Mouse (Mus musculus): ENCODE data around the gene Tssc4.

Gene Tssc4

DNA sequence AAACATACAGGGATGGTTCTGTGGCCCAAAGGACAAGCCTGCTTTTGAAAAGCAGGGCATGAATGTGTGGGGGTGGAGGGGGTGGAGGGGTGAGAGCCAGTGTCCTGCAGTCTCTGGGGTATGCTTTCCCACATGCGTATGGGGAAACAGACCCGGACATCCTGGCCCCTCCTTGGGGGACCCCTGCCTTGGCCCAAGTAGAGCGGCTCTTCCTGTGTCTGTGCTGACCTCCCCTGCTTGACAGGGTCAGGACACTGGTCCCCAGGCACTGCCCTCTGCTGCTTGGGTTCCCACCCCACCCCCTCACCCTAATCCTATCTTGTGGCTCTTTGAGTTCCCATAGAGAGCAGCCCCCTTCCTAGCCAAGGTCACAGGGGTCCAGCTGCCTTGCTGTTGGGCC lies 40.6 kb downstream of the Tssc4 start:
- no peak for DNase-seq (ENCODE audit: low read depth, low spot score)

DNA sequence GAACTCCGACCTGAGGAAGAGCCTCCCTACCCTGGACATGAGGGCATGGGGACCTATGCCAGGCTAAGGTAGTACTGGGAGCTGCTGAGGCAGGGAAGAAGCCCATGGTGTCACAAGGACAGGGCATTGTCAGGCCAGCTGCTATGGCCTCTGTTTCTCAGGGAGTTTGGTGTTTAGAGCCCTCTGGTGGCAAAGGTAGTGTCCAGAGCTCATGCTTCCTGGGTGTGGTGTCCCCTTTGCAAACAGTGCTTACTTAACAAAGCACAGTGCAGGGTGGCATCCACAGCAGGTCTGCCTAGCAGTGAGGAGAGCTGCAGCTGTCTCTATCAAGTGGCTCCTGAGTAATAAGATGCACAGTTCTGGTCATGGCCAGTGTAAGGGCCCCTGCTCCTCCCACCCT lies 41.8 kb downstream of the Tssc4 start:
- DNase-seq (ENCODE audit: low read depth, low spot score), result no peak

DNA sequence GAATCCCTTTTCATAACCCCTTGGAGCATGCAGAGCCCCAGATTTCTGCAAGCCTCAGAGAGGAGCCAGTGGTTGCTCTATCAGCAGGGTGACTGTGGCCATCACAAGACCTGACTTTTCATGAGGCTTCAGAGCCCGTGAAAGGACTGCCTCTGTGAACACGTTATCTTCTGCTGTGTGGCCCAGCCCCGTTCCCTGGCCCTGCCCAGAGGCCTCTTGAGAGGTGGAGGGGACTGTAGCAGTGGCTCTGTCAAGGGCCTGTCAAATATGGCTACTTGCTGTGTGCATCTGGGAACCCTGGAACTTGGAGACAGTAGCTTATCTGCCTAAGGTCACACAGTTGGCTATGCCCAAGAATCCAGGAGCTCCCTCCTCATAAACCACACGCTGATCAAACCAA lies 42.7 kb downstream of the Tssc4 start:
- DNase-seq (ENCODE audit: low read depth, low spot score), result no peak

DNA sequence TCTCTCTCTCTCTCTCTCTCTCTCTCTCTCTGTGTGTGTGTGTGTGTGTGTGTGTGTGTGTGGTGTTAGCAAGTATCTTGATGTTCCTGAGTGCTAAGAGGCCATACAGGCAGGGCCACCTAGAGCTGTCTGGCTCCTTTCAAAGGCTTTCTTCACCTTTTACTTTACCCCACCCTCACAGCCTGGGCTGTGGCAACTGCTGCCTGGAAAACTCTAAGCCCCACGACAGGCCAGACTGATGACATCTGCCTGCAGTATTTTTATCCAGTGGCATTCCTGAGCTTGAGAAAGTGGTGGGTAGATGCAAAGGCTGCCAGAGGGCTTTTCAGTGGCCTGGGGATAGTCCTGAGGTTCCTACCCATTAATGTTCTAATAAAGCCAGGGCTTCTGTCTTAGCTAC lies 43.3 kb downstream of the Tssc4 start:
- DNase-seq (ENCODE audit: low read depth, low spot score), result no peak

DNA sequence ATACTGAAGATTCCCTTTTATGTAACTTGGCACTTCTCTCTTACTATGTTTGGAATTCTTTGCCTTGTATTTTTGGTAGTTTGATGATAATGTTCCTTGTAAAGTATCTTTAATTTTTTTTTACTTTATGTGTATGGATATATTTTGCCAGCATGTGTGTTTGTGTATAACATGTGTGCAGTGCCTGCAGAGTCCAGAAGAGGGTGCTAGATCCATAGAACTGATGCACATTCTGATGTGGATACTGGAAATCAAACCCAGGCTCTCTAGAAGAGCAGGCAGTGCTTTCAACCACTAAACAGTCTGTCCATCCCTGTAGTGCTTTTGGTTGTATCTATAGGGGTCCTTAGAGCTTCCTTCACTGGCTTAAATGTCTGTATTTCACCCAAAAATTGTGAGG lies 45.7 kb downstream of the Tssc4 start:
- DNase-seq (ENCODE audit: low read depth, low spot score), result no peak

DNA sequence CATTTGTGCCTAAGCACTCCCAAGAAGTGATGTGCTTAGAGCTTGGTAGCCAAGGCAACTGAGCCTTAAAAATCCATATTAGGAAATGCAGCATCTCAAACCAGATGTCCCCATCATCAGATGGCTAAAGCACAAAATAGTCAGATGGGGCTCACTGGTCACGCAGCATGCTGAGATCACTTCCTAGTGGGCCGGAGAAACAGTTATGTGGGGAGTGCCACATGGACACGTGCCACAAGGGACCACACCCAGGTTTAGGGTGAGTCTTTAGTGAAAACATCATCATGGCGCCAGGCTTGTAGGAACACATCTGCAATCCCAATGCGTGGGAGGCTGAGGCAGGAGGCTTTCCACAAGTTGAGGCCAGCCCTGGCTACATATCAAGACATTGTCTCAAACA lies 47.5 kb downstream of the Tssc4 start:
- DNase-seq (ENCODE audit: low read depth, low spot score), result no peak

DNA sequence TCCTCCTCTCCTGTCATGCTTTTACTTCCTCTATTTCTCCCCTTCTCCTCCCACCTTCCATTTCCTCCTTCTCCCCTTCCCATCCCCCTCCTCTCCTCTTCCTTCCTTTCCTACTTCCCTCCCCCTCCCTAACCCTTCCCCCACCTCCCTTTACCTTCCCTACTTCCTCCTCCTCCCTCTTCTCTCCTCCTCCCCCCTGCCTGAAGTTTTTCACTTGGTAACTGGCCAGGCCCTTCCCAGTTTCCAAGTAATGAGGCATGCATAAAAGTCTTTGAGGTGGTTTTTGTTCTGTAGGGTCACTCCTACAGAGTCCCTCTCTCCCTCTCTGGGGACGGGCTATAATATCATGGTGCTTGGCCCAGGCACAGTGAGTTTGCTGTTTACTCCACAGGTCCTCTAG lies 50.4 kb downstream of the Tssc4 start:
- no peak for DNase-seq (ENCODE audit: low read depth, low spot score)

DNA sequence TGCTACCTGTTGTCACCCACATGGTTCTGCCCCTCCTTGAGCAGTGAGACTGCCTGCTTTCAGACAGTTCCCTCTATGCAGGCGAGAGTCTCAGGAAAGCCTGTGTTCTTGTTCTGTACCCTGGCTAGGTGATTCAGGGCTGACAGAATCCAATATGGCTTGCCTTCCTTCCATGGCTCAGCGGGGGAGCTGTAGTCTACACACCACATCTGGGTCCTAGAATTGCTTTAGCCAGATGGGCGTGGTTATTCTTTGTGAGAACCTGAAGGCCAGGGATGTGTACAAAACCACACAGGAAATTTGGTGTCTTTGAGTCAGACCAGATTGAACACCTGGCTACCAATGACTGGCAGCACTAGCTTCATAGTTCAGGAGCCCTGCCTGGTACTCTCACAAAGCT lies 50.8 kb downstream of the Tssc4 start:
- no peak for DNase-seq (ENCODE audit: low read depth, low spot score)

Data from brain, adult 2 months (tissue).